Mouse (Mus musculus) midbrain, embryonic 13.5 days (tissue): Measurements from ENCODE around the gene Dlg2. TPM values are rescaled to one million over a fixed set of nuclear protein-coding genes. Genes with fewer than 3 reads are reported as not detected.

ENCODE experiments used
- ATAC-seq: fragments of 200-750 bp; cut with Nextera tagmentation; 2 replicates; pipeline ENCODE4 v1.8.0; 2017; ENCODE audit warnings: mild to moderate bottlenecking, moderate TSS enrichment, moderate library complexity
- H3K27ac ChIP-seq: fragments of 300-500 bp; sonication (generic); 2 replicates; pipeline ENCODE4 v1.5.1; 2015; ENCODE audit warnings: inconsistent platforms, mild to moderate bottlenecking, moderate library complexity
- H3K27me3 ChIP-seq: fragments of 300-500 bp; sonication (generic); 2 replicates; pipeline ENCODE4 v1.6.1; 2015; ENCODE audit warnings: mild to moderate bottlenecking, inconsistent platforms
- H3K36me3 ChIP-seq: fragments of 300-500 bp; sonication (generic); 2 replicates; pipeline ENCODE4 v1.6.1; 2015; ENCODE audit warnings: mild to moderate bottlenecking, inconsistent platforms
- H3K4me1 ChIP-seq: fragments of 300-500 bp; sonication (generic); replicated peaks from 2 replicates; pipeline ENCODE4 v1.6.1; 2015; ENCODE audit warnings: inconsistent platforms
- H3K4me2 ChIP-seq: fragments of 300-500 bp; sonication (generic); replicated peaks from 2 replicates; pipeline ENCODE4 v1.6.1; 2015; ENCODE audit warnings: moderate library complexity, mild to moderate bottlenecking, inconsistent platforms
- H3K4me3 ChIP-seq: fragments of 300-500 bp; sonication (generic); replicated peaks from 2 replicates; pipeline ENCODE4 v1.5.1; 2015; ENCODE audit warnings: mild to moderate bottlenecking, inconsistent platforms
- H3K9ac ChIP-seq: fragments of 300-500 bp; sonication (generic); replicated peaks from 2 replicates; pipeline ENCODE4 v1.6.1; 2015; ENCODE audit warnings: mild to moderate bottlenecking, inconsistent platforms
- H3K9me3 ChIP-seq: fragments of 300-500 bp; sonication (generic); 2 replicates; pipeline ENCODE4 v1.6.1; 2016; ENCODE audit warnings: mild to moderate bottlenecking, inconsistent platforms
- WGBS: fragments of 180-500 bp; shearing (Covaris S2); methylation state at CpG from one replicate; pipeline ENCODE4 v1.1.7; 2015; 5-methylcytosine and 5-hydroxymethylcytosine counted together
- polyA plus RNA-seq: library from polyadenylated mRNA; unstranded; fragments of >200 nt; fragmentation: Nextera tagmentation; extraction: Ambion mirVana; gene quantifications from 2 replicates; pipeline ENCODE4 v1.2.1, GENCODE M21; 2015

The Dlg2 gene
- polyA plus RNA-seq, 1 experiment from 2014 or later = 13.0 TPM

DNA sequence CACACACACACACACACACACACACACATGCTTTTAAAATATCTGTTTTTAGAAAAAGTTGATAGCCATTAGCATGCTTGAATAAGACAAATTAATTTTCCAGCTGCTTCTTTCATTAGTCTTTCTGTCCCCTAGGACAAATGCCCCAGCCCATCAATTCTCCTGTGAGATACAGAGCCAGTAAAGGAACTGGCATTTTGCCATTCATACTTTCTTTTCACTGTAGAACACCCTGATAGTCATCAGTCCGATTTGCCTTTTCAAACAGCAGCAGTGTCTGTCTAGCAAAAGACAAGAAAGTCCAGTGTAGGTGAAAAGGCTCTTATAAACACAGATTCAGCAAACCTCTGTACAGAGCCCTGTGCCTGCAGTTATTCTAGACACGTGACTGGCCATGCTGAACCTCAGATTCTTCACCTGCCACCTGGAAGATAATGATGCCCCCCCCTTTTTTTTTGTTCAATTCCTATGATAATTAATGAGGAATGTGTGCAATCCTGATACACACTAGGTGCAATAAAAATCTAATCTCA lies 685.2 kb downstream of the Dlg2 start:
- Histone ChIP-seq H3K27ac (no peak overlapping the region), H3K4me1 (peaks cover 6% of the 10 kb centered on the region; the same call in 1 of the 2 replicates)
- 58% methylated on average over 2 of the region's 2 CpGs for WGBS

DNA sequence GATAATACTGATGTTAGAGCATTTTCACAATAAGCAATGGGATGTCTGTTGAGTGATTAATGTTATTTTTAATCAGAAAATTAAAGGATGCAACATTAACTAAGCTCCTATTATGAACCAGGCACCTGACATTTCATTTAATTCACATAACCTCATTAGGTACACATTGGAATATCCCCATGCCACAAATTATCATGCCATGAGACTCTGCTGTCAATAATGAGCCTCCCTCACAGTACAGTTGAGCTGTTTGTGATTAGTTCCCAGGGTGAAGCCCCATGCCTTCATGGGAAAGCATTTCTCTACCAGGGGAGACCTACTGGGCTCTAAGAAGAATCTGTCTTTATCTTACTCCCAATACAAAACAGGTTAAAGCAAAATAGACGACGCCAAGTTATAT lies 697.1 kb downstream of the Dlg2 start:
- H3K27ac ChIP-seq = no peak overlapping the region
- no peaks in the 10 kb centered on the region for H3K27me3 ChIP-seq
- no peak overlapping the region for H3K4me2 ChIP-seq
- H3K4me1 ChIP-seq = no peaks in the 10 kb centered on the region
- no peaks in the 10 kb centered on the region for H3K36me3 ChIP-seq
- 84% methylated on average over 2 of the region's 2 CpGs for WGBS
- H3K9ac ChIP-seq = no peak overlapping the region
- H3K4me3 ChIP-seq = no peak overlapping the region
- ATAC-seq = no peak
- no peaks in the 10 kb centered on the region for H3K9me3 ChIP-seq

More for the DNA sequence above, 685.2 kb downstream of the Dlg2 start:
- Histone ChIP-seq H3K4me2 (no peak overlapping the region), H3K9ac (no peak overlapping the region), H3K9me3 (no peaks in the 10 kb centered on the region), H3K36me3 (no peaks in the 10 kb centered on the region), H3K4me3 (no peak overlapping the region), H3K27me3 (no peaks in the 10 kb centered on the region)
- ATAC-seq = peak; percentile 50; the same call in 1 of the 2 replicates

DNA sequence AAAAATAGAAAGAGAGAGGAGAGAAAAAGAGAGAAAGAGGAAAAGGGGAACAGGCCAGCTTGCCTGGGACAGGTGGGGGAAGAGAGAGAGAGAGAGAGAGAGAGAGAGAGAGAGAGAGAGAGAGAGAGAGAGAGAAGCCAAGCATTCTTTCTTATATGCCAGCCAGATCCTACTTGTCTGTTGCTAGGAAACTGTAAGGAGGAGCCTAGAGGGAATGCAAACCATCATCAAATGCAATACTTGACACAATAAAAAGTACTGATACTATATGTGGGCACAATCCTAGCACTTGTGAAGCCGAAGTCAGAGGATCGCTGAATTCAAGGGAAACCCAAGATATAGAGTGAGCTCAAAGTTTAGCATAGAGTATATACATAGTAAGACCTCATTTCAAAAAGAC lies 711.7 kb downstream of the Dlg2 start:
- Histone ChIP-seq H3K4me3 (no peak overlapping the region), H3K27ac (no peak overlapping the region), H3K27me3 (no peaks in the 10 kb centered on the region), H3K4me2 (no peak overlapping the region), H3K36me3 (no peaks in the 10 kb centered on the region), H3K9ac (no peak overlapping the region), H3K4me1 (no peaks in the 10 kb centered on the region), H3K9me3 (no peaks in the 10 kb centered on the region)
- no peak for ATAC-seq
- WGBS = 93% methylated on average over 2 of the region's 2 CpGs

DNA sequence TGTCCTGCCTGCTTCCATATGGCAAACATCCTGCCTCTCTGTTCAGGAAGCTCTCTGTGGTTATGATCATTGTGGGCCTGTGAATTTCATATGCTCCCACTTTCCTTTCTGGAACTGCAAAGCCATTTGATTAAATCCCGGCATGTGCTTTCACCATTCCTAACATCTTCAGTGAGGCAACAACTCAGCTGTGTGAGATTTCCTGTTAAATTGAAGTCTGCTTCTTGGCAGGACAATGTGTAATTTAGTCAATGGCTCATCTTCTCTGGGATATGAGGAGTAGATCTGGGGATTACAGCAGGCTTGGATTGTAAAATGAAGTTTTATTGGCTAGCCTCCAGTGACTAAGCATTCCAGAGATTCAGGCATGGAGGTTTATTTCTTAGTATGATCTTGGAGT lies 722.9 kb downstream of the Dlg2 start:
- H3K27me3 ChIP-seq = no peaks in the 10 kb centered on the region
- H3K27ac ChIP-seq = no peak overlapping the region
- no peaks in the 10 kb centered on the region for H3K4me1 ChIP-seq
- WGBS = 91% methylated on average over 1 of the region's 1 CpGs
- no peak for ATAC-seq
- no peaks in the 10 kb centered on the region for H3K9me3 ChIP-seq
- no peak overlapping the region for H3K4me3 ChIP-seq
- no peak overlapping the region for H3K4me2 ChIP-seq
- no peak overlapping the region for H3K9ac ChIP-seq
- H3K36me3 ChIP-seq = no peaks in the 10 kb centered on the region

DNA sequence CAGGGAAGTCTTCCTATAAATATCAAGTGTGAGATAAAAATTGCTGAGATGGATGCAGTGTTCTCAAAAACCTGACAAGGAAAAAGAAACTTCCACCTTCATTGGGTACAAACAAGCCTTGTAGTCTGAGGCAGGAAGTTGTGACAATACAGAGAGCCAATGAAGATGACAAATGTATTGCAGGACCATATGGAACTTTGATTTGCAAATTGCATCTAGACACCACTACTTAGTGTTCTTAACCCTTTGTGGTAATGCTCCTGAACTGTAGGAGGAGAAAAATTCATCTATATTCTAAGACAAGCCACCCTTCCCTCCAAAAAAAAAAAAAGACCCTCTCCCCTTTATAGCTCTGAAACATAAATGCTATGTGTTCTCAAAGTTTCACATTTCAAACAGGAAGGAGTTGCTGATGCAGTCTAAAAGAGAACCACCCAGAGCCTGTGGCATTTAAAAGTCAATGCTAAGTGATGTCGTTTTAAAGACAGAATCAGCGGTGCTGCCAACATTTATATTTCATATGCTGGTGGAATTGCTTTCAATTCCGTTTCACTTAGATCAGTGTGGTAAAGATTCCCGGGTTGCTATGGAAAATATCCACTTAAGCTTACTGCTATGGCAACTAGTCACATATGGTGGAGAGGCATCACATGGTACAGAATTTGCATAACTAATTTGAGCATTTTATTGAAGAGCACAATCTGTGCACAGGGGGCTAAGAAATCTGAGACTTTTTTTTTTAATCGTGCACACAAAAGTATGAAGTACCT lies 731.8 kb downstream of the Dlg2 start:
- H3K27ac ChIP-seq = no peak overlapping the region
- no peak overlapping the region; the same call in 1 of the 2 replicates for H3K4me2 ChIP-seq
- 38% methylated on average over 5 of the region's 5 CpGs for WGBS

DNA sequence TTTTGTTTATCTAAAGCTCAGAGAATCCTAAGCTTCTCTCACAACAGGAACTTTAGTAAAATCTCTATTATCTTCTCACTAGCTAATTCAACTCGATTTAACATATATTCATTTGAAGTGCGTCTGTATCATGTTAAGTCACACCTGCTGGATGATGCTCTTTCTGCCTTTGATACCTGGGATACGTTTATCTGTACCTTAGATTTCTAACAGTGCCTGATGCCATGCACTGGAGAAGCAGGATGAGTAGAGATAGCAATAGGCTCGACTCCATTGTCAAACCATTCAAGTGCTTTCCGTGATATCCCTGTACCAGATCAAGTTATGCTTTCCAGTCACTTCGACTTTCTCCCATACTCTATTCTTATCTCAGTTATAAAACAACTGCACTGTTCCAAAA lies 732.5 kb downstream of the Dlg2 start:
- ATAC-seq = no peak
- H3K36me3 ChIP-seq = no peaks in the 10 kb centered on the region
- no peak overlapping the region for H3K27ac ChIP-seq
- no peaks in the 10 kb centered on the region for H3K27me3 ChIP-seq
- H3K9ac ChIP-seq = no peak overlapping the region
- H3K9me3 ChIP-seq = no peaks in the 10 kb centered on the region
- H3K4me3 ChIP-seq = no peak overlapping the region
- peaks cover 10% of the 10 kb centered on the region for H3K4me1 ChIP-seq
- 77% methylated on average over 6 of the region's 6 CpGs for WGBS
- H3K4me2 ChIP-seq = no peak overlapping the region

More for the DNA sequence above, 731.8 kb downstream of the Dlg2 start:
- no peaks in the 10 kb centered on the region for H3K36me3 ChIP-seq
- no peak overlapping the region for H3K9ac ChIP-seq
- peaks cover 10% of the 10 kb centered on the region for H3K4me1 ChIP-seq
- H3K4me3 ChIP-seq = no peak overlapping the region
- no peaks in the 10 kb centered on the region for H3K9me3 ChIP-seq
- ATAC-seq = peak; percentile 83
- H3K27me3 ChIP-seq = no peaks in the 10 kb centered on the region

DNA sequence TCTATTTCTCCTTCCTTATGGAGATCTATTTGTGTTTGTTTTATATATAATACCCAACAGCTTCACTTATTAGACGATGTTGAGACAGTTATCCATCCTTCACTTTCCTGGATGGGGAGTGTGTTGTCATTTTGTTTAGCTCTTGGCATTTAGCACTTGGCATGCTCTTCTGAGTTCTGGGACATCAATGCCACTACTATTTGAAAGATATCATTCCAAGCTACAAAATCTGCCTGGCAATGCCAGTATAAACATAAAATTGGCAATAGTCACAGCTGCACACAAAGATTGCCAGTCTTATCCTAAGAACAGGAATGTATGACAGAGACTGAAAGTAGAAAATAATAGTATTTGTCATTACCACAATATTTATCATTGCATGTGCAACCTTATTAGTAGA lies 735.8 kb downstream of the Dlg2 start:
- no peak for ATAC-seq
- no peak overlapping the region for H3K9ac ChIP-seq
- H3K27ac ChIP-seq = no peak overlapping the region
- no peaks in the 10 kb centered on the region for H3K27me3 ChIP-seq
- no peak overlapping the region for H3K4me3 ChIP-seq
- peaks cover 13% of the 10 kb centered on the region for H3K4me1 ChIP-seq
- no peaks in the 10 kb centered on the region for H3K9me3 ChIP-seq
- WGBS = 92% methylated on average over 1 of the region's 1 CpGs
- no peak overlapping the region for H3K4me2 ChIP-seq
- H3K36me3 ChIP-seq = no peaks in the 10 kb centered on the region

DNA sequence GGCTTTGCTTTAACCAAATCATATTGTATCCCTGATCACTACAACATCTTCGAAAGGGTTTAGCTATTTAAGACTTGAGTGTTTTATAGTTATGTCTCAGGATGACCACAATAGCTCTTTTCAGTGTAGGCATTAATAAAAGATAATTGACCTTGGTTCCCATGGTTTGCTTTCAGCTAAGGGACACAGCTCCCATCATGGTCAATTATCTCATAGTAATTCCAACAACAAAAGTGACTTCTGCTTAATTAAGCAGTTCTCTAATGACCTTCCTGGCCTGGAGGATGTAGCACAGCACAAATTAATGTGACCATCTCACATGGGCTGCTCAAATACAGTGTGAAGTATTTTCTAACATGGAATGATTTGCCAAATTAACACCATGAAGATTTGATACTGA lies 738.4 kb downstream of the Dlg2 start:
- Histone ChIP-seq H3K27me3 (no peaks in the 10 kb centered on the region), H3K27ac (no peak overlapping the region), H3K36me3 (no peaks in the 10 kb centered on the region), H3K9me3 (no peaks in the 10 kb centered on the region), H3K4me1 (peaks cover 8% of the 10 kb centered on the region; the same call in 1 of the 2 replicates), H3K4me2 (no peak overlapping the region), H3K4me3 (no peak overlapping the region), H3K9ac (no peak overlapping the region)
- ATAC-seq = no peak
- 77% methylated on average over 1 of the region's 1 CpGs for WGBS

DNA sequence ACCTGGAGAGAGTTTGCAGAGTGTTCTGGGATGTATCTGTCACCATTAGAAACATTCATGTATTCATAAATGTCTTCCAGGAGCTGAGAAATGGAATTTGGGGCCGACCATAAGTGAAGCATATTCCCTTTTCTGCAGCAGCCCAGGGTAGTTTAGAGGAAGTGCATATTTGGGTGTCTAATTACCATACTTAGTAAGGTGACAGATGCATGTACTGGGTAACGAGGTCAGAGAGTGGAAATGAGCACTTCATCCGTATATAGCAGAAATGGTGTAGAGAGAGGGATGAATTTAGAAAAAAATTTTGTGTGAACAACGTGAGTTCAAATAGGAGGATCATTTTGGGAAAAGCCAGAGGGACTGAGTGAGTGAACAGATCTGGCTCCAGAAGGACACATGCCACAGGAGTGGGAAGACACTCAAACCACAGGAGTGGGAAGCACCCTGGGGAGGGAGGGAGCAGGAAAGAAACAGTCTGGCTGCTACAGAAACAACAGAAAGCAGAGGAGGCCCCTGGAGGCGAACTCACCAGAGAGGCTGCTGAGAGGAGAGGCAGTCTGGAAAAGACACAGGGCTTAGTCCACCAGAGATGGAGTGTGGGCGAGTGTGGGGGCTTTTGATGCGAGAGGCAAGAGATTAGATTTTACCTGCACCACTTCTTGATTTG lies 742.0 kb downstream of the Dlg2 start:
- peaks cover 8% of the 10 kb centered on the region; the same call in 1 of the 2 replicates for H3K4me1 ChIP-seq
- WGBS = 62% methylated on average over 7 of the region's 7 CpGs
- no peak overlapping the region for H3K9ac ChIP-seq
- no peak overlapping the region for H3K4me2 ChIP-seq
- no peaks in the 10 kb centered on the region for H3K36me3 ChIP-seq
- no peaks in the 10 kb centered on the region for H3K9me3 ChIP-seq
- no peak for ATAC-seq
- H3K4me3 ChIP-seq = no peak overlapping the region
- H3K27me3 ChIP-seq = no peaks in the 10 kb centered on the region
- no peak overlapping the region for H3K27ac ChIP-seq

DNA sequence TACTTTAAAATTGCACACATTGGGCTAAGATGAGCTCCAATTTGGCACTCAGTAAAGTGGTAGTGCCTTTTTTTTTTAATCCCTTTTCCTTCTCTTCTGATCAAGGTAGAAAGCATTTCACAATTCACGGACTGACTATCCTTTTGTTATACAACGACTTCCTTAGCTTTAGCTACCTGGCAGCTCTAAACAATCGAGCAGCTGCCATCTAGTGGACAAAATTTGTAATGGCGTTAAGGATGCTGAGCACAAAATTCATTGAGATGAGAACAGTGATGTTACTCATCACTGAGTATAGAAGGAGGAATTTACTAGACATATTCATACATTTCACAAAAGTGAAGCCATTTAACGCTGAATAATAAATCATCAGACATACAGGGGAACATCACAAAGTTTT lies 750.0 kb downstream of the Dlg2 start:
- WGBS = 0% methylated on average over 5 of the region's 5 CpGs
- Histone ChIP-seq H3K27ac (no peak overlapping the region), H3K27me3 (no peaks in the 10 kb centered on the region), H3K4me1 (no peaks in the 10 kb centered on the region), H3K36me3 (no peaks in the 10 kb centered on the region), H3K9me3 (no peaks in the 10 kb centered on the region), H3K4me3 (no peak overlapping the region), H3K9ac (no peak overlapping the region), H3K4me2 (no peak overlapping the region)
- ATAC-seq = peak; percentile 77

DNA sequence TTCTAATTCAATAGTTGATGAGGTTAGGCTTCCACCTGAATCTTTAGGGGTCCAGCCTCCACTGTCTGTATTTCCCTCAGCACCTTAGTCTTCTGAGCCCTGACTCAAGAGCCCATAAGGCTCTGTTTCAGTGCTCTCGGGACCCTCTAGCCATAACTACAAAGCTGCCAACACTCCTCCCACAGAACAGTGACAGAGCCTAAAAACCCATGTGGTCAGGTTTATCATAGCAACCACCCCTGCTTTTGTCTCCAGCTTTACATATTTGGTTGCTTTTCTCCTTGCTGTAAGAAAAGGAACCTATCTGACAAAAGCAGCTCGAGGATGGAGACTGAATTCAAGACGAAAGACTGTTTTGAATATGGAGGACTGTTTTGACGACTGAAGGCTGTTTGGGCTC lies 765.2 kb downstream of the Dlg2 start:
- no peak for ATAC-seq
- no peaks in the 10 kb centered on the region for H3K36me3 ChIP-seq
- H3K4me3 ChIP-seq = no peak overlapping the region
- no peaks in the 10 kb centered on the region for H3K9me3 ChIP-seq
- H3K4me2 ChIP-seq = no peak overlapping the region
- 68% methylated on average over 4 of the region's 4 CpGs for WGBS
- no peaks in the 10 kb centered on the region for H3K27me3 ChIP-seq
- no peak overlapping the region for H3K9ac ChIP-seq
- no peak overlapping the region for H3K27ac ChIP-seq
- no peaks in the 10 kb centered on the region for H3K4me1 ChIP-seq

DNA sequence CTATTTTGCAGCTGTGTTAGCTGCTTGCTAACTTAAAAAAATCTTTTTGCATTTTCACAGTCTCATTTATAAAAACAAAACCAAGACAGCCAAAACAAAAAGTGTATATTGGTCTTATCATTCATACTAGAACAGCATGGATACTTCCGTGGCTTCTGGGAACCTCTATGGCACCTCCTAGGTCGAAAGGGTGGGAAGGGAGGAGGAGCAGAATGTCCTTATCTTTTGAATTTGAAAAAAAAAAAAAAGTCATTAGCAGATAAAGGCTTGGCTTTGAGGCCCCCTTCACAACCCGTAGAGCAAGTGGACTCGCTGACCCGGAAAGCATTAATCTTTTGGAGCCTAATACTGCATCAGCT lies 785.2 kb downstream of the Dlg2 start:
- peak overlapping the region; percentile 55 for H3K4me3 ChIP-seq
- peaks cover 13% of the 10 kb centered on the region for H3K4me1 ChIP-seq
- H3K9me3 ChIP-seq = no peaks in the 10 kb centered on the region
- H3K4me2 ChIP-seq = peak overlapping the region; percentile 67
- WGBS = 0% methylated on average over 5 of the region's 5 CpGs
- H3K27me3 ChIP-seq = 0 out of 2 replicates have a peak, but pooled peaks cover 3% of the 10 kb centered on the region
- peak overlapping the region; percentile 67 for H3K9ac ChIP-seq
- no peak overlapping the region for H3K27ac ChIP-seq
- ATAC-seq = no peak
- H3K36me3 ChIP-seq = no peaks in the 10 kb centered on the region
